ENCODE assay signal across 28 mouse cellular contexts in genomic region chr7:25639754-25640153, GRCm38 (mm10). TPM values are rescaled to one million over a fixed set of nuclear protein-coding genes. Genes with fewer than 3 reads are reported as not detected.
DNase-seq lines count a peak whose midpoint lies in the region; ATAC-seq lines count a peak whose summit lies in the region.
"Had no signal": no experiment of that assay in that cellular context is flagged by ENCODE, and none has a peak within 500 bp of the region (broad histone marks: within the 10 kb centered on the region; RNA-seq: fewer than 3 reads in every experiment).

No protein-coding gene starts in this region.

- no peak for ATAC-seq in forebrain, embryonic 14.5 days
- ATAC-seq in forebrain, embryonic 12.5 days (ENCODE audit: low FRiP score): no peak
- ATAC-seq: forebrain, postnatal 0 days; intestine, embryonic 15.5 days; liver, postnatal 0 days; midbrain, embryonic 13.5 days had no signal

- DNase-seq in forebrain, embryonic 14.5 days (ENCODE audit: low spot score): peak; percentile 17
- peak; percentile 50 to 58 for DNase-seq in left cerebral cortex, postnatal 36 days (ENCODE audit: low spot score in 2 of 2)
- no peak for DNase-seq in left cerebral cortex, postnatal 10 days (ENCODE audit: extremely low spot score in 1 of 2, low spot score in 2 of 2)
- peak; percentile 68 for DNase-seq in cerebellum, adult 9-10 months
- DNase-seq in telencephalon, adult 2 months (ENCODE audit: low read depth, low spot score): peak; percentile 55
- no peak for DNase-seq in B cell, adult 2 months
- DNase-seq: adrenal gland, postnatal 14 days; forebrain, postnatal 0 days; gastrocnemius, postnatal 10 days; heart, adult 18-20 months; heart, postnatal 4 days; liver, postnatal 0 days; lung, postnatal 10 days; thymus, postnatal 14 days had no signal

- WGBS in forebrain, embryonic 14.5 days: 87% methylated on average over 4 of the region's 4 CpGs
- 93% methylated on average over 4 of the region's 4 CpGs for WGBS in forebrain, embryonic 12.5 days

- no peaks in the 10 kb centered on the region for H3K9me3 ChIP-seq in forebrain, embryonic 14.5 days (replicated peaks; ENCODE audit: control insufficient read depth, low read length)
- H3K9me3 ChIP-seq in forebrain, embryonic 12.5 days: no peaks in the 10 kb centered on the region
- H3K9me3 ChIP-seq: embryonic facial prominence, embryonic 12.5 days; hindbrain, embryonic 15.5 days; intestine, embryonic 15.5 days; limb, embryonic 10.5 days; midbrain, embryonic 13.5 days; neural tube, embryonic 12.5 days had no signal

- H3K4me2 ChIP-seq in forebrain, embryonic 14.5 days (ENCODE audit: low read length): no peak overlapping the region
- no peak overlapping the region for H3K4me2 ChIP-seq in forebrain, embryonic 12.5 days
- H3K4me2 ChIP-seq: embryonic facial prominence, embryonic 12.5 days; hindbrain, embryonic 15.5 days; intestine, embryonic 15.5 days; midbrain, embryonic 13.5 days; neural tube, embryonic 12.5 days had no signal

- 0 out of 2 replicates have a peak, but pooled peaks cover 23% of the 10 kb centered on the region for H3K36me3 ChIP-seq in forebrain, embryonic 14.5 days (ENCODE audit: control insufficient read depth, insufficient read depth, low read length)
- 0 out of 2 replicates have a peak, but pooled peaks cover 14% of the 10 kb centered on the region for H3K36me3 ChIP-seq in forebrain, embryonic 12.5 days (replicated peaks)

- H3K4me1 ChIP-seq in forebrain, embryonic 14.5 days (ENCODE audit: control insufficient read depth, insufficient read depth, low read length): no peaks in the 10 kb centered on the region
- H3K4me1 ChIP-seq in forebrain, embryonic 12.5 days: no peaks in the 10 kb centered on the region
- H3K4me1 ChIP-seq: embryonic facial prominence, embryonic 12.5 days; hindbrain, embryonic 15.5 days; intestine, embryonic 15.5 days; limb, embryonic 10.5 days; midbrain, embryonic 13.5 days; neural tube, embryonic 12.5 days had no signal

- no peak overlapping the region for H3K27ac ChIP-seq in forebrain, embryonic 14.5 days (ENCODE audit: low read depth, low read length)
- no peak overlapping the region for H3K27ac ChIP-seq in forebrain, embryonic 12.5 days
- H3K27ac ChIP-seq: embryonic facial prominence, embryonic 12.5 days; hindbrain, embryonic 15.5 days; intestine, embryonic 15.5 days; limb, embryonic 10.5 days; midbrain, embryonic 13.5 days; neural tube, embryonic 12.5 days; stomach, postnatal 0 days had no signal

- H3K27me3 ChIP-seq in forebrain, embryonic 14.5 days (replicated peaks; ENCODE audit: control insufficient read depth, insufficient read depth, low read length): no peaks in the 10 kb centered on the region
- H3K27me3 ChIP-seq in forebrain, embryonic 12.5 days: no peaks in the 10 kb centered on the region
- H3K27me3 ChIP-seq: CH12.LX; embryonic facial prominence, embryonic 12.5 days; hindbrain, embryonic 15.5 days; intestine, embryonic 15.5 days; midbrain, embryonic 13.5 days; neural tube, embryonic 12.5 days had no signal

- H3K9ac ChIP-seq in forebrain, embryonic 14.5 days (ENCODE audit: low read length): no peak overlapping the region
- no peak overlapping the region for H3K9ac ChIP-seq in forebrain, embryonic 12.5 days
- H3K9ac ChIP-seq: embryonic facial prominence, embryonic 12.5 days; forebrain, postnatal 0 days; hindbrain, embryonic 15.5 days; intestine, embryonic 15.5 days; liver, postnatal 0 days; midbrain, embryonic 13.5 days; neural tube, embryonic 12.5 days had no signal

- no peak overlapping the region for H3K4me3 ChIP-seq in forebrain, embryonic 14.5 days (ENCODE audit: low read depth, low read length)
- no peak overlapping the region for H3K4me3 ChIP-seq in forebrain, embryonic 12.5 days (replicated peaks)
- H3K4me3 ChIP-seq: embryonic facial prominence, embryonic 12.5 days; erythroblast, embryonic 14.5 days; hindbrain, embryonic 15.5 days; intestine, embryonic 15.5 days; limb, embryonic 10.5 days; midbrain, embryonic 13.5 days; neural tube, embryonic 12.5 days had no signal

- intact Hi-C loops in left cerebral cortex, postnatal 36 days (cut with DNase I): no loop called here
- intact Hi-C loops in left cerebral cortex, postnatal 10 days (cut with DNase I): no loop called here

RNA-seq across cellular contexts. Expression of gene B3gnt8, which starts 13.3 kb away (rescaled TPM):
- polyA plus RNA-seq in forebrain, embryonic 14.5 days (2014; fragmentation: Nextera tagmentation; extraction: Ambion mirVana): 0.43 and 0.58 TPM in 2 replicates
- polyA plus RNA-seq in forebrain, embryonic 12.5 days (2016; fragmentation: Nextera tagmentation; extraction: Ambion mirVana): 0.70 and 0.79 TPM in 2 replicates
- 1 to 10 TPM in 1 of 2 experiments, under 1 TPM in 1; 0.20 to 1.1 TPM for total RNA-seq in left cerebral cortex, postnatal 36 days (2021)
- total RNA-seq in left cerebral cortex, postnatal 10 days (2021): 1 to 10 TPM in 1 of 2 experiments, under 1 TPM in 1; 0.69 to 1.5 TPM

RNA-seq across cellular contexts. Expression of gene Bckdha, which starts 19.0 kb away (rescaled TPM):
- polyA plus RNA-seq in forebrain, embryonic 14.5 days (2014; fragmentation: Nextera tagmentation; extraction: Ambion mirVana): 65.1 and 69.7 TPM in 2 replicates
- 36.1 and 38.1 TPM in 2 replicates for polyA plus RNA-seq in forebrain, embryonic 12.5 days (2016; fragmentation: Nextera tagmentation; extraction: Ambion mirVana)
- 10 to 100 TPM; 33.0 to 40.9 TPM for total RNA-seq in left cerebral cortex, postnatal 36 days (2021)
- 10 to 100 TPM; 25.0 to 28.9 TPM for total RNA-seq in left cerebral cortex, postnatal 10 days (2021)

RNA-seq across cellular contexts. Expression of gene Exosc5, which starts 19.2 kb away (rescaled TPM):
- polyA plus RNA-seq in forebrain, embryonic 14.5 days (2014; fragmentation: Nextera tagmentation; extraction: Ambion mirVana): 49.4 and 53.9 TPM in 2 replicates
- polyA plus RNA-seq in forebrain, embryonic 12.5 days (2016; fragmentation: Nextera tagmentation; extraction: Ambion mirVana): 49.8 and 51.1 TPM in 2 replicates
- 10 to 100 TPM; 24.0 to 26.4 TPM for total RNA-seq in left cerebral cortex, postnatal 36 days (2021)
- total RNA-seq in left cerebral cortex, postnatal 10 days (2021): 10 to 100 TPM; 21.8 to 22.0 TPM

RNA-seq across cellular contexts. Expression of gene Dmac2, which starts 20.5 kb away (rescaled TPM):
- 29.9 and 36.0 TPM in 2 replicates for polyA plus RNA-seq in forebrain, embryonic 14.5 days (2014; fragmentation: Nextera tagmentation; extraction: Ambion mirVana)
- 24.0 and 25.1 TPM in 2 replicates for polyA plus RNA-seq in forebrain, embryonic 12.5 days (2016; fragmentation: Nextera tagmentation; extraction: Ambion mirVana)
- 10 to 100 TPM; 53.6 to 53.8 TPM for total RNA-seq in left cerebral cortex, postnatal 36 days (2021)
- 10 to 100 TPM; 29.3 to 37.6 TPM for total RNA-seq in left cerebral cortex, postnatal 10 days (2021)

RNA-seq across cellular contexts. Expression of gene Erich4, which starts 24.1 kb away (rescaled TPM):
- not detected in 2 replicates for polyA plus RNA-seq in forebrain, embryonic 14.5 days (2014; fragmentation: Nextera tagmentation; extraction: Ambion mirVana)
- polyA plus RNA-seq in forebrain, embryonic 12.5 days (2016; fragmentation: Nextera tagmentation; extraction: Ambion mirVana): not detected in 2 replicates
- not detected for total RNA-seq in left cerebral cortex, postnatal 36 days (2021)
- total RNA-seq in left cerebral cortex, postnatal 10 days (2021): under 1 TPM in 1 of 2 experiments, not detected in 1; 0.64 TPM
- total RNA-seq: adrenal gland, postnatal 14 days; CH12.LX; forebrain, postnatal 0 days; gastrocnemius, postnatal 10 days; heart, postnatal 4 days; liver, adult 2 months; megakaryocyte, adult 5-6 weeks; MEL had no signal
- polyA plus RNA-seq: embryonic facial prominence, embryonic 12.5 days; erythroblast, embryonic 14.5 days; forebrain, postnatal 0 days; heart, embryonic 14.5 days; hindbrain, embryonic 15.5 days; limb, embryonic 10.5 days; liver, adult 2 months; midbrain, embryonic 13.5 days; neural tube, embryonic 12.5 days; stomach, postnatal 0 days had no signal

Comparison
In these comparisons a context has a peak if more than half of its experiments do, and no peak if none do; other contexts are left out.
1. DNase-seq: peak in forebrain, embryonic 14.5 days (single experiment), left cerebral cortex, postnatal 36 days (2 of 2), cerebellum, adult 9-10 months (single experiment) and telencephalon, adult 2 months (single experiment); none in left cerebral cortex, postnatal 10 days (0 of 2) and B cell, adult 2 months (0 of 2).